Mouse (Mus musculus) MEL (cell line): ENCODE data around the gene Cand2. TPM values are rescaled to one million over a fixed set of nuclear protein-coding genes. Genes with fewer than 3 reads are reported as not detected.

Experiments used
- DNase-seq: peaks from one replicate; pipeline ENCODE4 v3.0.0; 2011; ENCODE audit warnings: low read depth, low spot score
- H3K27ac ChIP-seq: 2 replicates; pipeline ENCODE4 v1.5.1; 2012; ENCODE audit warnings: low read depth, mild to moderate bottlenecking, control low read depth, low read length, moderate library complexity; ENCODE audit not compliant: control insufficient read depth
- H3K27me3 ChIP-seq, 2 experiments: fragments of 150-350 bp in 1 of 2; sonication (generic) in 1 of 2; 2 replicates each; pipeline ENCODE4 v1.6.1; 2012; ENCODE audit warnings: low read length in 2 of 2, mild to moderate bottlenecking in 2 of 2, improper control_type of control experiment in 1 of 2, moderate library complexity in 1 of 2; ENCODE audit not compliant: insufficient read depth in 2 of 2, control insufficient read depth in 1 of 2
- H3K36me3 ChIP-seq, 2 experiments: 2 replicates each; pipeline ENCODE4 v1.6.1; 2012 to 2014; ENCODE audit warnings: low read length in 2 of 2, improper control_type of control experiment in 1 of 2, inconsistent platforms in 1 of 2, mild to moderate bottlenecking in 1 of 2; ENCODE audit not compliant: insufficient read depth in 2 of 2, control insufficient read depth in 1 of 2
- H3K4me1 ChIP-seq, 2 experiments: fragments of 150-350 bp in 1 of 2; sonication (generic) in 1 of 2; 2 replicates each; pipeline ENCODE4 v1.6.1; 2012; ENCODE audit warnings: low read length in 2 of 2, improper control_type of control experiment in 1 of 2, mild to moderate bottlenecking in 1 of 2; ENCODE audit not compliant: insufficient read depth in 2 of 2, control insufficient read depth in 1 of 2
- H3K4me3 ChIP-seq, 2 experiments: fragments of 150-350 bp in 1 of 2; sonication (generic) in 1 of 2; 2 replicates each; pipeline ENCODE4 v1.5.1; 2012; ENCODE audit warnings: low read depth in 2 of 2, low read length in 2 of 2, mild to moderate bottlenecking in 2 of 2, moderate library complexity in 2 of 2, control low read depth in 1 of 2, improper control_type of control experiment in 1 of 2; ENCODE audit not compliant: control insufficient read depth in 1 of 2, insufficient read depth in 1 of 2
- H3K79me2 ChIP-seq: 2 replicates; pipeline ENCODE4 v1.6.1; 2012; ENCODE audit warnings: mild to moderate bottlenecking, low read length, moderate library complexity; ENCODE audit not compliant: control insufficient read depth, poor library complexity, insufficient read depth
- H3K9ac ChIP-seq: 2 replicates; pipeline ENCODE4 v1.6.1; 2012; ENCODE audit warnings: low read depth, mild to moderate bottlenecking, control low read depth, low read length, moderate library complexity; ENCODE audit not compliant: control insufficient read depth, poor library complexity, severe bottlenecking
- H3K9me3 ChIP-seq: fragments of 150-350 bp; sonication (generic); replicated peaks from 2 replicates; pipeline ENCODE4 v1.6.1; 2012; ENCODE audit warnings: mild to moderate bottlenecking, low read length, improper control_type of control experiment, moderate library complexity; ENCODE audit not compliant: insufficient read depth
- BHLHE40 ChIP-seq: IDR thresholded peaks from 2 replicates; pipeline ENCODE4 v1.6.1; 2012; ENCODE audit warnings: low read depth, mild to moderate bottlenecking, inconsistent platforms, low read length, improper control_type of control experiment, borderline replicate concordance
- CHD1 ChIP-seq: IDR thresholded peaks from 2 replicates; pipeline ENCODE4 v1.6.1; 2012; ENCODE audit warnings: low read depth, mild to moderate bottlenecking, inconsistent platforms, low read length, improper control_type of control experiment
- CTCF ChIP-seq, 3 experiments: IDR thresholded peaks in 2 of 3; conservative IDR thresholded peaks in 1 of 3; 2 replicates each; pipeline ENCODE4 v1.5.1; 2011 to 2012; ENCODE audit warnings: low read length in 3 of 3, low read depth in 2 of 3, mild to moderate bottlenecking in 2 of 3, improper control_type of control experiment in 1 of 3, inconsistent platforms in 1 of 3, mixed read lengths in 1 of 3, moderate library complexity in 1 of 3; ENCODE audit not compliant: control insufficient read depth in 1 of 3, insufficient read depth in 1 of 3, poor library complexity in 1 of 3, severe bottlenecking in 1 of 3
- E2F4 ChIP-seq: IDR thresholded peaks from 2 replicates; pipeline ENCODE4 v1.6.1; 2011; ENCODE audit warnings: low read depth, low read length, improper control_type of control experiment, borderline replicate concordance
- ELF1 ChIP-seq: IDR thresholded peaks from 2 replicates; pipeline ENCODE4 v1.6.1; 2014; ENCODE audit warnings: low read depth, mild to moderate bottlenecking, inconsistent platforms, low read length, improper control_type of control experiment, moderate library complexity
- EP300 ChIP-seq, 2 experiments: IDR thresholded peaks; 2 replicates each; pipeline ENCODE4 v1.6.1; 2011; ENCODE audit warnings: improper control_type of control experiment in 2 of 2, low read length in 2 of 2, low read depth in 1 of 2, mild to moderate bottlenecking in 1 of 2
- GABPA ChIP-seq: IDR thresholded peaks from 2 replicates; pipeline ENCODE4 v1.6.1; 2012; ENCODE audit warnings: low read depth, mild to moderate bottlenecking, inconsistent platforms, low read length, improper control_type of control experiment, moderate library complexity
- HCFC1 ChIP-seq: IDR thresholded peaks from 2 replicates; pipeline ENCODE4 v1.6.1; 2012; ENCODE audit warnings: low read depth, mild to moderate bottlenecking, inconsistent platforms, low read length, improper control_type of control experiment, moderate library complexity
- KAT2A ChIP-seq: conservative IDR thresholded peaks from 2 replicates; pipeline ENCODE4 v1.6.1; 2012; ENCODE audit warnings: low read depth, low read length, improper control_type of control experiment, inconsistent platforms
- MAFK ChIP-seq: IDR thresholded peaks from 2 replicates; pipeline ENCODE4 v1.6.1; 2011; ENCODE audit warnings: low read depth, mild to moderate bottlenecking, low read length, improper control_type of control experiment, borderline replicate concordance
- MAX ChIP-seq: IDR thresholded peaks from 2 replicates; pipeline ENCODE4 v1.6.1; 2011; ENCODE audit warnings: low read length, improper control_type of control experiment
- MAZ ChIP-seq: IDR thresholded peaks from 2 replicates; pipeline ENCODE4 v1.6.1; 2012; ENCODE audit warnings: low read depth, mild to moderate bottlenecking, inconsistent platforms, low read length, improper control_type of control experiment
- MXI1 ChIP-seq: IDR thresholded peaks from 2 replicates; pipeline ENCODE4 v1.6.1; 2011; ENCODE audit warnings: mild to moderate bottlenecking, low read depth, low read length, improper control_type of control experiment
- MYB ChIP-seq: IDR thresholded peaks from 2 replicates; pipeline ENCODE4 v1.6.1; 2011; ENCODE audit warnings: mild to moderate bottlenecking, low read depth, low read length, improper control_type of control experiment
- MYC ChIP-seq: IDR thresholded peaks from 2 replicates; pipeline ENCODE4 v1.6.1; 2011; ENCODE audit warnings: low read depth, mild to moderate bottlenecking, low read length, improper control_type of control experiment, moderate library complexity
- POLR2A ChIP-seq, 2 experiments: IDR thresholded peaks; 2 replicates each; pipeline ENCODE4 v1.6.1; 2011 to 2012; ENCODE audit warnings: low read length in 2 of 2, mild to moderate bottlenecking in 2 of 2, control low read depth in 1 of 2, improper control_type of control experiment in 1 of 2, low read depth in 1 of 2, moderate library complexity in 1 of 2; ENCODE audit not compliant: control insufficient read depth in 1 of 2, insufficient read depth in 1 of 2, poor library complexity in 1 of 2
- POLR2AphosphoS2 ChIP-seq: IDR thresholded peaks from 2 replicates; pipeline ENCODE4 v1.6.1; 2011; ENCODE audit warnings: low read length, improper control_type of control experiment
- POLR2AphosphoS5 ChIP-seq: IDR thresholded peaks from 2 replicates; pipeline ENCODE4 v1.6.1; 2012; ENCODE audit warnings: low read depth, borderline replicate concordance, mild to moderate bottlenecking, inconsistent platforms, low read length, moderate library complexity, mixed read lengths
- RAD21 ChIP-seq: IDR thresholded peaks from 2 replicates; pipeline ENCODE4 v1.6.1; 2011; ENCODE audit warnings: mild to moderate bottlenecking, low read depth, low read length, improper control_type of control experiment
- RCOR1 ChIP-seq: IDR thresholded peaks from 2 replicates; pipeline ENCODE4 v1.6.1; 2012; ENCODE audit warnings: low read depth, mild to moderate bottlenecking, inconsistent platforms, low read length, improper control_type of control experiment
- SIN3A ChIP-seq: IDR thresholded peaks from 2 replicates; pipeline ENCODE4 v1.6.1; 2012; ENCODE audit warnings: low read length, improper control_type of control experiment, inconsistent platforms
- SMC3 ChIP-seq: IDR thresholded peaks from 2 replicates; pipeline ENCODE4 v1.6.1; 2011; ENCODE audit warnings: low read depth, low read length, improper control_type of control experiment
- TBP ChIP-seq: IDR thresholded peaks from 2 replicates; pipeline ENCODE4 v1.8.0; 2011; ENCODE audit warnings: low read depth, low read length, improper control_type of control experiment
- TCF12 ChIP-seq: IDR thresholded peaks from 2 replicates; pipeline ENCODE4 v1.6.1; 2014; ENCODE audit warnings: low read depth, mild to moderate bottlenecking, inconsistent platforms, low read length, improper control_type of control experiment, moderate library complexity
- UBTF ChIP-seq: IDR thresholded peaks from 2 replicates; pipeline ENCODE4 v1.6.1; 2012; ENCODE audit warnings: low read depth, mild to moderate bottlenecking, inconsistent platforms, low read length, improper control_type of control experiment, moderate library complexity, borderline replicate concordance; ENCODE audit not compliant: insufficient read depth
- USF2 ChIP-seq, 2 experiments: IDR thresholded peaks; 2 replicates each; pipeline ENCODE4 v1.6.1; 2011 to 2012; ENCODE audit warnings: improper control_type of control experiment in 2 of 2, low read length in 2 of 2, borderline replicate concordance in 1 of 2, inconsistent platforms in 1 of 2, low read depth in 1 of 2, mild to moderate bottlenecking in 1 of 2; ENCODE audit not compliant: insufficient read depth in 1 of 2
- ZC3H11A ChIP-seq: IDR thresholded peaks from 2 replicates; pipeline ENCODE4 v1.6.1; 2012; ENCODE audit warnings: low read depth, mild to moderate bottlenecking, inconsistent platforms, low read length, improper control_type of control experiment
- ZKSCAN1 ChIP-seq: IDR thresholded peaks from 2 replicates; pipeline ENCODE4 v1.6.1; 2012; ENCODE audit warnings: low read depth, mild to moderate bottlenecking, inconsistent platforms, low read length, improper control_type of control experiment, moderate library complexity
- ZMIZ1 ChIP-seq: IDR thresholded peaks from 2 replicates; pipeline ENCODE4 v1.6.1; 2012; ENCODE audit warnings: low read depth, mild to moderate bottlenecking, inconsistent platforms, low read length, improper control_type of control experiment, moderate library complexity
- ZNF384 ChIP-seq: IDR thresholded peaks from 2 replicates; pipeline ENCODE4 v1.6.1; 2012; ENCODE audit warnings: low read depth, mild to moderate bottlenecking, inconsistent platforms, low read length, improper control_type of control experiment
- polyA plus RNA-seq, 2 experiments: library from polyadenylated mRNA; stranded (reverse) in 1 of 2; unstranded in 1 of 2; fragments of >175 nt in 1 of 2; fragments of >200 nt in 1 of 2; gene quantifications; 2 replicates each; pipeline versions ENCODE4 v1.2.1 to v1.2.4; 2012; ENCODE audit warnings: low replicate concordance in 2 of 2, low read depth in 1 of 2; ENCODE audit not compliant: insufficient read length in 2 of 2, insufficient read depth in 1 of 2, missing spikeins in 1 of 2
- total RNA-seq: library from RNA; depleted of rRNA; stranded (reverse); fragments of 300-350 nt; gene quantifications from 2 replicates; pipeline ENCODE4 v1.2.3, GENCODE M21; 2012; rRNA removed

The Cand2 gene
- total RNA-seq (1.8 and 2.4 TPM in 2 replicates), polyA plus RNA-seq (1 to 10 TPM in 1 of 2 experiments, not detected in 1; 6.6 TPM)

- Histone ChIP-seq H3K4me3 (peak within 1 kb of the TSS; percentile 63 to 87), H3K36me3 (peaks cover 0 to 19% of the 10 kb centered on the region in 2 experiments; a peak in 2 of 4 replicates), H3K9ac (peak within 1 kb of the TSS; percentile 75), H3K27ac (no peak within 1 kb of the TSS), H3K9me3 (no peaks in the 10 kb centered on the region), H3K4me1 (peaks cover 6 to 21% of the 10 kb centered on the region in 2 experiments), H3K79me2 (0 out of 2 replicates have a peak, but pooled peaks cover 2% of the 10 kb centered on the region), H3K27me3 (no peaks in the 10 kb centered on the region)
- DNase-seq = peak; percentile 78
- TF ChIP-seq CHD1 (no peak), POLR2A (IDR thresholded peaks at IDR 0.05; ENCODE audit: control insufficient read depth in 1 of 2, insufficient read depth in 1 of 2, low read depth in 1 of 2, low read length in 2 of 2, poor library complexity in 1 of 2) (peak in 1 of 2 experiments; percentile 46; a peak in 1 of 4 replicates), HCFC1 (peak; percentile 20; the same call in 1 of the 2 replicates), ZC3H11A (no peak), BHLHE40 (no peak), E2F4 (no peak), ZKSCAN1 (no peak), MAFK (no peak)
These were observed at the start of gene Cand2 for GRCm38 (mm10) chr6:115774501-115774921. Cand2 (plus strand) TSS chr6:115774538.

- Histone ChIP-seq H3K4me3 (no peak overlapping the region), H3K36me3 (no peaks in the 10 kb centered on the region), H3K27me3 (peaks cover 0 to 2% of the 10 kb centered on the region in 2 experiments; a peak in 2 of 4 replicates), H3K9ac (no peak overlapping the region), H3K79me2 (no peaks in the 10 kb centered on the region), H3K4me1 (no peaks in the 10 kb centered on the region), H3K27ac (no peak overlapping the region), H3K9me3 (no peaks in the 10 kb centered on the region)
- peak; percentile 79 for DNase-seq
- TF ChIP-seq EP300 (IDR thresholded peaks at IDR 0.05; ENCODE audit: low read depth in 1 of 2, low read length in 2 of 2) (no peak), HCFC1 (no peak), UBTF (no peak), BHLHE40 (peak; percentile 33; the same call in 1 of the 2 replicates), POLR2A (IDR thresholded peaks at IDR 0.05; ENCODE audit: control insufficient read depth in 1 of 2, insufficient read depth in 1 of 2, low read depth in 1 of 2, low read length in 2 of 2, poor library complexity in 1 of 2) (no peak), MAZ (no peak), MAX (peak; percentile 73), ZNF384 (0 out of 2 replicates have a peak, but pooled peaks have one; percentile 17), ZMIZ1 (no peak), SIN3A (0 out of 2 replicates have a peak, but pooled peaks have one; percentile 23), POLR2AphosphoS5 (no peak), POLR2AphosphoS2 (no peak), KAT2A (no peak), MYB (no peak), ELF1 (no peak), GABPA (no peak), RCOR1 (no peak), MYC (peak; percentile 64), ZC3H11A (peak; percentile 87; the same call in 1 of the 2 replicates), RAD21 (peak; percentile 92), TBP (no peak), TCF12 (no peak), USF2 (IDR thresholded peaks at IDR 0.05; ENCODE audit: borderline replicate concordance in 1 of 2, insufficient read depth in 1 of 2, low read depth in 1 of 2, low read length in 2 of 2) (no peak), SMC3 (peak; percentile 94), MXI1 (0 out of 2 replicates have a peak, but pooled peaks have one; percentile 25), CTCF (IDR thresholded peaks at IDR 0.05 in 2 of 3, conservative IDR thresholded peaks at IDR 0.05 in 1 of 3; ENCODE audit: control insufficient read depth in 1 of 3, insufficient read depth in 1 of 3, low read depth in 2 of 3, low read length in 3 of 3, poor library complexity in 1 of 3, severe bottlenecking in 1 of 3) (peak; percentile 79 to 93 (median 85))
These were observed 47.2 kb upstream of the Cand2 start for GRCm38 (mm10) chr6:115727108-115727507.
